Mouse (Mus musculus) liver, adult 2 months (tissue): ENCODE results near the gene Hoxd11.

ENCODE experiments used
- CTCF ChIP-seq: fragments of 200-500 bp; IDR thresholded peaks from 2 replicates; pipeline ENCODE4 v1.5.1; 2011; ENCODE audit warnings: low read depth, low read length, control low read depth
- POLR2A ChIP-seq: fragments of 200-500 bp; IDR thresholded peaks from 2 replicates; pipeline ENCODE4 v1.6.1; 2011; ENCODE audit warnings: low read length, control low read depth; ENCODE audit not compliant: insufficient read depth; ENCODE audit errors: extremely low read depth

DNA sequence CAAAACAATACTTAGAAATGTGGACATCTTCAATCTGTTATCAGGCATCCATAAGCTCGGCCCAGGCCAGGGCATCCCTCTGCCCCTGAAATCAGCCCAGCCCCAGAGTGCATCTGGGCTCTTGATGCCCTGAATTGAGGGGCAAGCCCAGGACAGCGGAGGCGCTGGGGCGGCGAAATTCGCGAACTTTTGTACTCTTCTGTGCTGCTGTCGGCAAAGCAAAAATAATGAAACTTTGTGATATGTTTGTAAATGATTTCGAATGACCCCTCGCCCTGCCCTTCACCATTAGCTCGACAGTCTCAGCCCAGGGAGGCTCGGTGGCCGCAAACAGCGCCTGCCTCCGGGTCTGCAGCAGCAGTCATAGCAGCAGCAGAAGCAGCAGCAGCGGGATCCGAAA, 45.8 kb downstream of the Hoxd11 start:
- TF ChIP-seq CTCF (no peak), POLR2A (no peak)
